Mouse (Mus musculus) c-Kit-positive CD71-positive TER-119-positive erythroid progenitor cells, embryonic 14.5 days (primary cell): ENCODE results near the gene Gm3893.
"Not testable (repeated sequence)": the region's sequence is repeated elsewhere in the genome, so short reads cannot be mapped to it uniquely, and the experiment has no call there.

Source experiments
- DNase-seq: peaks from one replicate; pipeline ENCODE4 v3.0.0-alpha.2; 2013; ENCODE audit warnings: low spot score

Gm3893 gene

GRCm38 (mm10) chr4:42090907-42091306 is at the start of gene Gm3893:
Gene Gm3893 (plus strand): TSS chr4:42091207.
- not testable (repeated sequence) for DNase-seq

GRCm38 (mm10) chr4:42114517-42114916 is 23.5 kb downstream of the Gm3893 start, which contains the start of gene Gm13304:
Gene Gm13304 (plus strand): TSS chr4:42114817.
- DNase-seq, result not testable (repeated sequence)
